Mouse (Mus musculus): ENCODE results near the gene Tex48. TPM values are rescaled to one million over a fixed set of nuclear protein-coding genes. Genes with fewer than 3 reads are reported as not detected.

The Tex48 gene
- polyA plus RNA-seq, 1 experiment from 2014 or later, result not detected

DNA sequence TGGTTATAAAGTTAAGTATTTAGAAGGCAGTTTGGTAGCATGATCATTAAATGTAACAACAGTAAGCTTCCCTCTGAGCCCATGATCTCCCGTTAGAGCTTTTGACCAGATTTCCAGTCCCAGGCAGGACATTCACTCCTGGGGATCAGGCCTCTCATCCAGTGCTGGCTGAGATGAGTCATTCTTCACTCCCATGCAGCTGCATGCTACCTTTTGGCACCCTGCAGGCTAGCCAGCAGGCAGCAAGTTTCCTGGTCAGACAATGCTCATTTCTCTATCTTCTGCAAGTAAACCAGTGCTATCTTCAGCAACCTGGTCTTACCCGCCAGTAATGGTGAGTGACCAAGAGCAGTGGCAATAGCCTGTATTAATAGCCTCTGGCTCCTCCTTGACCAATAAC is 11.0 kb upstream of the Tex48 start:
- Histone ChIP-seq H3K9ac (replicated peaks) (no peak overlapping the region), H3K36me3 (no peaks in the 10 kb centered on the region), H3K27me3 (no peaks in the 10 kb centered on the region), H3K4me3 (replicated peaks) (no peak overlapping the region), H3K4me1 (replicated peaks) (no peaks in the 10 kb centered on the region), H3K27ac (no peak overlapping the region), H3K9me3 (no peaks in the 10 kb centered on the region), H3K4me2 (no peak overlapping the region)
- ATAC-seq (ENCODE audit: insufficient number of reproducible peaks, insufficient read depth, low FRiP score, low TSS enrichment, low read depth), result no peak
- WGBS, result 81% methylated on average over 2 of the region's 2 CpGs

- Histone ChIP-seq H3K27ac (no peak overlapping the region), H3K9me3 (no peaks in the 10 kb centered on the region), H3K4me2 (no peak overlapping the region), H3K36me3 (no peaks in the 10 kb centered on the region), H3K9ac (replicated peaks) (no peak overlapping the region), H3K27me3 (no peaks in the 10 kb centered on the region), H3K4me3 (replicated peaks) (no peak overlapping the region), H3K4me1 (replicated peaks) (no peaks in the 10 kb centered on the region)
- 79% methylated on average over 8 of the region's 8 CpGs for WGBS
- no peak for ATAC-seq (ENCODE audit: insufficient number of reproducible peaks, insufficient read depth, low FRiP score, low TSS enrichment, low read depth)
Observed at GRCm38 (mm10) chr4:63627111-63627510, 4.9 kb upstream of the Tex48 start.

DNA sequence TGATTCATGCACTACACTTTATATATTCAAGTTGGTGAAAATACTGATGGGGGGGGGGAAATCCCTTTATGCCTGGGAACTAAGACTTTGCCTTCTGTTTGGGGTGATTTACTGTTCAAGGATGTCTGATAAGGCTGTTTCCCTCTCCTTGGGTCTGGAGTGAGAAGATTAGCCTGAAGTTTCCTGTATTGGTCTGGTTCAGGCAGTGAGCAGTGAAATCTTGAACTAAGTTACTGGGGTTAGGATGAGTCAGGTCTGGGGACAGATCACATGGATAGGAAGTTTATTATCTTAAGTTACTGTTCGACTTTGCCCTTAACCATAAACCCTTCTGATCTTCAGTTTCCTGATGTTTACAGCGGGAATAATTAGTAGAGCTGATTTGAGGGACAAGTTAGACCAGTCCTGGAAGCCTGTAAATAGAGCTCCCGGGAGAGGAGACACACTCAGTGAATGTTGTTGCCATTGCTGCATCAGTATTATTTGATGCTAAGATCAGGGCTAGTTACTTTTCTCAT is 3.4 kb upstream of the Tex48 start:
- Histone ChIP-seq H3K27me3 (no peaks in the 10 kb centered on the region), H3K27ac (no peak overlapping the region), H3K9ac (replicated peaks) (no peak overlapping the region), H3K36me3 (no peaks in the 10 kb centered on the region), H3K4me3 (replicated peaks) (no peak overlapping the region), H3K9me3 (no peaks in the 10 kb centered on the region), H3K4me2 (no peak overlapping the region), H3K4me1 (replicated peaks) (no peaks in the 10 kb centered on the region)
- ATAC-seq (ENCODE audit: insufficient number of reproducible peaks, insufficient read depth, low FRiP score, low TSS enrichment, low read depth), result no peak
- 49% methylated on average over 3 of the region's 3 CpGs for WGBS

- no peak for ATAC-seq (ENCODE audit: insufficient number of reproducible peaks, insufficient read depth, low FRiP score, low TSS enrichment, low read depth)
- no peaks in the 10 kb centered on the region for H3K36me3 ChIP-seq
- no peaks in the 10 kb centered on the region for H3K4me1 ChIP-seq (replicated peaks)
- no peak overlapping the region for H3K4me2 ChIP-seq
- no peaks in the 10 kb centered on the region for H3K9me3 ChIP-seq
- no peak overlapping the region for H3K9ac ChIP-seq (replicated peaks)
- no peaks in the 10 kb centered on the region for H3K27me3 ChIP-seq
- 90% methylated on average over 2 of the region's 2 CpGs for WGBS
- H3K27ac ChIP-seq, result no peak overlapping the region
- no peak overlapping the region for H3K4me3 ChIP-seq (replicated peaks)
Observed at GRCm38 (mm10) chr4:63621861-63622260, 367 bp downstream of the Tex48 start.

GRCm38 (mm10) chr4:63608391-63608790 is 13.8 kb downstream of the Tex48 start:
- no peak overlapping the region for H3K4me3 ChIP-seq (replicated peaks)
- H3K27me3 ChIP-seq, result no peaks in the 10 kb centered on the region
- no peaks in the 10 kb centered on the region for H3K36me3 ChIP-seq
- H3K9me3 ChIP-seq, result no peaks in the 10 kb centered on the region
- no peaks in the 10 kb centered on the region for H3K4me1 ChIP-seq (replicated peaks)
- ATAC-seq (ENCODE audit: insufficient number of reproducible peaks, insufficient read depth, low FRiP score, low TSS enrichment, low read depth), result no peak
- no peak overlapping the region for H3K4me2 ChIP-seq
- no peak overlapping the region for H3K27ac ChIP-seq
- 87% methylated on average over 7 of the region's 7 CpGs for WGBS
- H3K9ac ChIP-seq (replicated peaks), result no peak overlapping the region

GRCm38 (mm10) chr4:63605968-63606367 is 16.3 kb downstream of the Tex48 start:
- ATAC-seq (ENCODE audit: insufficient number of reproducible peaks, insufficient read depth, low FRiP score, low TSS enrichment, low read depth), result no peak
- 71% methylated on average over 1 of the region's 1 CpGs for WGBS
- no peaks in the 10 kb centered on the region for H3K4me1 ChIP-seq (replicated peaks)
- no peak overlapping the region for H3K9ac ChIP-seq (replicated peaks)
- no peak overlapping the region for H3K4me2 ChIP-seq
- H3K36me3 ChIP-seq, result no peaks in the 10 kb centered on the region
- H3K27me3 ChIP-seq, result no peaks in the 10 kb centered on the region
- no peaks in the 10 kb centered on the region for H3K9me3 ChIP-seq
- no peak overlapping the region for H3K27ac ChIP-seq
- no peak overlapping the region for H3K4me3 ChIP-seq (replicated peaks)

DNA sequence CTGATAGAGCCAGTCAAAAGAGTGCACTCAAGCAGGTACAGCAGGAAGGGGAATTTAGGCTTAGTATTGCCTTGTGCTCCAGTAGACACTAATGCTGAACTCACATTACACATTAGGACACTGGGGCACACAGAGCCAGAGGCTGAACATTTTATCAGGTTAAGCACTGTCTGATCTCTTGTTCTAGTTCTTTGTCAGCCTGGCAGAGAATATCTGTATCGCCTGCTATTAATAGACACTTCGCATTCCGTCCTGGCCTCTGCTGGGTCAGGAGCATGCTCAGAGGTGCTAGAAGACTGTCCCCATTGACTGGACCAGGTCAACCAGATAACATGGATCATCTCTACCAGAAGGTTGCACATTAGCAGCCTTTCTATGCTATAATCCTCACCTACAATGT is 16.7 kb downstream of the Tex48 start:
- H3K9ac ChIP-seq (replicated peaks), result no peak overlapping the region
- no peaks in the 10 kb centered on the region for H3K4me1 ChIP-seq (replicated peaks)
- no peaks in the 10 kb centered on the region for H3K9me3 ChIP-seq
- no peak overlapping the region for H3K27ac ChIP-seq
- WGBS, result 88% methylated on average over 3 of the region's 3 CpGs
- H3K36me3 ChIP-seq, result no peaks in the 10 kb centered on the region
- no peaks in the 10 kb centered on the region for H3K27me3 ChIP-seq
- no peak overlapping the region for H3K4me3 ChIP-seq (replicated peaks)
- ATAC-seq (ENCODE audit: insufficient number of reproducible peaks, insufficient read depth, low FRiP score, low TSS enrichment, low read depth), result no peak
- H3K4me2 ChIP-seq, result no peak overlapping the region

- no peak within 1 kb of the TSS for H3K4me3 ChIP-seq (replicated peaks)
- no peak within 1 kb of the TSS for H3K27ac ChIP-seq
- no peaks in the 10 kb centered on the region for H3K27me3 ChIP-seq
- H3K4me2 ChIP-seq, result no peak within 1 kb of the TSS
- ATAC-seq (ENCODE audit: insufficient number of reproducible peaks, insufficient read depth, low FRiP score, low TSS enrichment, low read depth), result no peak
- WGBS, result 69% methylated on average over 3 of the region's 3 CpGs
- no peak within 1 kb of the TSS for H3K9ac ChIP-seq (replicated peaks)
- no peaks in the 10 kb centered on the region for H3K4me1 ChIP-seq (replicated peaks)
- no peaks in the 10 kb centered on the region for H3K9me3 ChIP-seq
- H3K36me3 ChIP-seq, result no peaks in the 10 kb centered on the region
Observed at GRCm38 (mm10) chr4:63604945-63605344, 17.3 kb downstream of the Tex48 start, which contains the start of gene Gm11213. TSS of gene Gm11213 (minus strand) at chr4:63605261.

- Histone ChIP-seq H3K9me3 (no peaks in the 10 kb centered on the region), H3K4me2 (no peak overlapping the region), H3K9ac (replicated peaks) (no peak overlapping the region), H3K36me3 (no peaks in the 10 kb centered on the region), H3K27me3 (no peaks in the 10 kb centered on the region), H3K4me1 (replicated peaks) (no peaks in the 10 kb centered on the region), H3K27ac (no peak overlapping the region), H3K4me3 (replicated peaks) (no peak overlapping the region)
- no peak for ATAC-seq (ENCODE audit: insufficient number of reproducible peaks, insufficient read depth, low FRiP score, low TSS enrichment, low read depth)
Observed at GRCm38 (mm10) chr4:63601263-63601662, 21.0 kb downstream of the Tex48 start.

GRCm38 (mm10) chr4:63600786-63601185 is 21.4 kb downstream of the Tex48 start:
- H3K4me3 ChIP-seq (replicated peaks), result no peak overlapping the region
- no peaks in the 10 kb centered on the region for H3K4me1 ChIP-seq (replicated peaks)
- H3K9me3 ChIP-seq, result no peaks in the 10 kb centered on the region
- H3K4me2 ChIP-seq, result no peak overlapping the region
- no peak overlapping the region for H3K27ac ChIP-seq
- H3K36me3 ChIP-seq, result no peaks in the 10 kb centered on the region
- H3K27me3 ChIP-seq, result no peaks in the 10 kb centered on the region
- WGBS, result 85% methylated on average over 6 of the region's 6 CpGs
- H3K9ac ChIP-seq (replicated peaks), result no peak overlapping the region
- no peak for ATAC-seq (ENCODE audit: insufficient number of reproducible peaks, insufficient read depth, low FRiP score, low TSS enrichment, low read depth)

DNA sequence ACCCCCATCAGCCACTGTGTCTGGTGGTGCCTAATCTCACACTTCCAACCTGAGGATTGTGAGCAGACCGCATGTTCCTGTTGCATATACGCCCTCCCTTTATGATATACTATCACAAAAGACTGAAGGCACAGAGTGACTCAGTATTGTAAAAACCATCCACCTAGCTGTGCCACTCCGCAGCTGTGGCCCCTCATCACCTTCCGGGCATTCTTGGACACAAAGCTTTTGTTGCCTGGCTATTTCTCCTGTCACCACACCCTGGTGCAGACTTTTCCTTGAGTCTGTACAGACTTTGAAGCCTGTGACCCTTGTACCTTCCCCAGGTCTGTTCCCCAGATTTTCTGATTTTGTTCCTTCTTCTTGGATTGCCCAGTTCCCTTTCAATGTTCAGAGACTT is 26.2 kb downstream of the Tex48 start:
- Histone ChIP-seq H3K9ac (replicated peaks) (no peak overlapping the region), H3K27me3 (no peaks in the 10 kb centered on the region), H3K4me3 (replicated peaks) (no peak overlapping the region), H3K9me3 (no peaks in the 10 kb centered on the region), H3K36me3 (no peaks in the 10 kb centered on the region), H3K4me1 (replicated peaks) (no peaks in the 10 kb centered on the region; the same call in 1 of the 2 replicates), H3K27ac (no peak overlapping the region), H3K4me2 (no peak overlapping the region)
- WGBS, result 95% methylated on average over 4 of the region's 4 CpGs
- no peak for ATAC-seq (ENCODE audit: insufficient number of reproducible peaks, insufficient read depth, low FRiP score, low TSS enrichment, low read depth)

DNA sequence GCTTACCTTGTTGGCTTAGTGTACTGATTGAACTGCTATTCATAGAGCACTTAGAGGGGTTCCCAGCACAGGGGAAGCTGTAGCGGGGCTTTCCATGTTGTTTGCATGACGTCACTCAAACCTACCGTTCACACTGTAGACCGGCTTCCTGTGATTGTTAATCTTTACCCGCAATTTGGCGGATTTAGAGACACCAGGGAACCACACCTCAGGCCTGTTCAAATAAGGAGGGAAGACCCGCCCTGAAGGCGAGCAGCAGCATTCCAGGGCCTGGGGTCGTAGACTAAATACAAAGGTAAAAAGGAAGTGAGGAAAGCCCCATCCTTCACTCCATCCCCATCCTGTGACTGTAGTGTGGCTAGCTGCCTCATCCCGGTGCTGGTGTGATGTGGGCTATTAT is 27.0 kb downstream of the Tex48 start:
- 77% methylated on average over 10 of the region's 10 CpGs for WGBS
- Histone ChIP-seq H3K36me3 (no peaks in the 10 kb centered on the region), H3K9me3 (no peaks in the 10 kb centered on the region)

More for the DNA sequence above, 27.0 kb downstream of the Tex48 start:
- Histone ChIP-seq H3K27me3 (no peaks in the 10 kb centered on the region), H3K4me1 (replicated peaks) (no peaks in the 10 kb centered on the region; the same call in 1 of the 2 replicates), H3K4me3 (replicated peaks) (no peak overlapping the region), H3K4me2 (no peak overlapping the region), H3K9ac (replicated peaks) (no peak overlapping the region), H3K27ac (no peak overlapping the region)
- ATAC-seq (ENCODE audit: insufficient number of reproducible peaks, insufficient read depth, low FRiP score, low TSS enrichment, low read depth), result no peak
